Mouse (Mus musculus): ENCODE data around the gene Ttc39a. TPM values are rescaled to one million over a fixed set of nuclear protein-coding genes. Genes with fewer than 3 reads are reported as not detected.

Gene Ttc39a
- polyA plus RNA-seq, 1 experiment from 2014 or later: 8.8 TPM

GRCm38 (mm10) chr4:109493581-109493980 lies 87.2 kb downstream of the Ttc39a start:
- no peak overlapping the region for H3K27ac ChIP-seq (replicated peaks)
- no peak overlapping the region for H3K4me3 ChIP-seq
- H3K9ac ChIP-seq: no peak overlapping the region
- H3K4me1 ChIP-seq: 0 out of 2 replicates have a peak, but pooled peaks cover 3% of the 10 kb centered on the region
- H3K36me3 ChIP-seq: no peaks in the 10 kb centered on the region
- no peak for ATAC-seq (ENCODE audit: extremely low read depth, insufficient number of reproducible peaks, low FRiP score, low TSS enrichment)
- H3K4me2 ChIP-seq: no peak overlapping the region
- no peaks in the 10 kb centered on the region for H3K27me3 ChIP-seq (replicated peaks)
- no peaks in the 10 kb centered on the region for H3K9me3 ChIP-seq

Other genes with a start within 250 kb of the Ttc39a start
- 43.3 and 44.4 TPM in 2 replicates for gene Osbpl9, start 204.4 kb upstream of the Ttc39a start, polyA plus RNA-seq (2015; fragmentation: Nextera tagmentation; extraction: Ambion mirVana)
- 0.12 and 0.34 TPM in 2 replicates for gene Calr4, start 172.1 kb upstream of the Ttc39a start, polyA plus RNA-seq (2015; fragmentation: Nextera tagmentation; extraction: Ambion mirVana)
- 25.4 and 31.1 TPM in 2 replicates for gene Eps15, start 126.4 kb upstream of the Ttc39a start, polyA plus RNA-seq (2015; fragmentation: Nextera tagmentation; extraction: Ambion mirVana)
- 42.6 and 45.0 TPM in 2 replicates for gene Rnf11, start 78.1 kb downstream of the Ttc39a start, polyA plus RNA-seq (2015; fragmentation: Nextera tagmentation; extraction: Ambion mirVana)
- not detected in 2 replicates for gene 4930522H14Rik, start 124.7 kb downstream of the Ttc39a start, polyA plus RNA-seq (2015; fragmentation: Nextera tagmentation; extraction: Ambion mirVana)

All from heart, embryonic 13.5 days (tissue).